Mouse (Mus musculus): ENCODE measurements around the gene Grap. TPM values are rescaled to one million over a fixed set of nuclear protein-coding genes. Genes with fewer than 3 reads are reported as not detected.
A peak's percentile ranks its signal among the peaks of the same experiment; 100 is the strongest.

Grap gene
- polyA plus RNA-seq, 2 experiments, result 1.6 to 2.1 TPM

- ATAC-seq (ENCODE audit: insufficient read depth), result no peak
- no peak for TF ChIP-seq EP300 (IDR thresholded peaks at IDR 0.05; ENCODE audit: low read depth)
- TF ChIP-seq CTCF (IDR thresholded peaks at IDR 0.05; ENCODE audit: low read depth), result no peak
- Histone ChIP-seq H3K9me3 (ENCODE audit: control insufficient read depth, low read length) (no peaks in the 10 kb centered on the region), H3K27me3 (ENCODE audit: control insufficient read depth, insufficient read depth, low read length) (no peaks in the 10 kb centered on the region), H3K4me3 (ENCODE audit: insufficient read depth in 1 of 2, low read depth in 2 of 2, low read length in 2 of 2) (no peak overlapping the region), H3K9ac (replicated peaks) (no peak overlapping the region), H3K27ac (no peak overlapping the region), H3K36me3 (replicated peaks; ENCODE audit: control insufficient read depth, insufficient read depth, low read depth) (no peaks in the 10 kb centered on the region), H3K4me1 (replicated peaks; ENCODE audit: control insufficient read depth in 2 of 2, insufficient read depth in 2 of 2, low read length in 1 of 2) (no peaks in the 10 kb centered on the region), H3K4me2 (ENCODE audit: low read depth) (no peak overlapping the region)
- WGBS (ENCODE audit: insufficient replicate concordance), result 63% methylated on average over 5 of the region's 5 CpGs
- no peak for DNase-seq (ENCODE audit: low read depth in 3 of 3, low spot score in 3 of 3)
Observed at GRCm38 (mm10) chr11:61662189-61662588, 9.1 kb downstream of the Grap start.

GRCm38 (mm10) chr11:61665401-61665800, 12.3 kb downstream of the Grap start:
- ATAC-seq (ENCODE audit: insufficient read depth) (no peak), DNase-seq (ENCODE audit: low read depth in 3 of 3, low spot score in 3 of 3) (no peak)
- TF ChIP-seq EP300 (IDR thresholded peaks at IDR 0.05; ENCODE audit: low read depth), result no peak
- TF ChIP-seq CTCF (IDR thresholded peaks at IDR 0.05; ENCODE audit: low read depth), result no peak
- H3K4me2 ChIP-seq (ENCODE audit: low read depth), result no peak overlapping the region
- H3K36me3 ChIP-seq (replicated peaks; ENCODE audit: control insufficient read depth, insufficient read depth, low read depth), result no peaks in the 10 kb centered on the region
- no peaks in the 10 kb centered on the region for H3K9me3 ChIP-seq (ENCODE audit: control insufficient read depth, low read length)
- H3K4me3 ChIP-seq (ENCODE audit: insufficient read depth in 1 of 2, low read depth in 2 of 2, low read length in 2 of 2), result no peak overlapping the region
- H3K9ac ChIP-seq (replicated peaks), result no peak overlapping the region
- H3K27me3 ChIP-seq (ENCODE audit: control insufficient read depth, insufficient read depth, low read length), result no peaks in the 10 kb centered on the region
- no peaks in the 10 kb centered on the region for H3K4me1 ChIP-seq (replicated peaks; ENCODE audit: control insufficient read depth in 2 of 2, insufficient read depth in 2 of 2, low read length in 1 of 2)
- H3K27ac ChIP-seq, result no peak overlapping the region
- WGBS (ENCODE audit: insufficient replicate concordance), result 67% methylated on average over 4 of the region's 4 CpGs

- ATAC-seq (ENCODE audit: insufficient read depth) (no peak), DNase-seq (ENCODE audit: low read depth in 3 of 3, low spot score in 3 of 3) (no peak)
- no peak overlapping the region for H3K27ac ChIP-seq
- no peaks in the 10 kb centered on the region for H3K36me3 ChIP-seq (replicated peaks; ENCODE audit: control insufficient read depth, insufficient read depth, low read depth)
- H3K9me3 ChIP-seq (ENCODE audit: control insufficient read depth, low read length), result no peaks in the 10 kb centered on the region
- no peak overlapping the region for H3K4me2 ChIP-seq (ENCODE audit: low read depth)
- no peak overlapping the region for H3K9ac ChIP-seq (replicated peaks)
- 44% methylated on average over 7 of the region's 7 CpGs for WGBS (ENCODE audit: insufficient replicate concordance)
- no peak overlapping the region for H3K4me3 ChIP-seq (ENCODE audit: insufficient read depth in 1 of 2, low read depth in 2 of 2, low read length in 2 of 2)
- no peaks in the 10 kb centered on the region for H3K27me3 ChIP-seq (ENCODE audit: control insufficient read depth, insufficient read depth, low read length)
- TF ChIP-seq CTCF (IDR thresholded peaks at IDR 0.05; ENCODE audit: low read depth) (peak; percentile 91), EP300 (IDR thresholded peaks at IDR 0.05; ENCODE audit: low read depth) (no peak)
- H3K4me1 ChIP-seq (replicated peaks; ENCODE audit: control insufficient read depth in 2 of 2, insufficient read depth in 2 of 2, low read length in 1 of 2), result no peaks in the 10 kb centered on the region
Observed at GRCm38 (mm10) chr11:61665991-61666799, 13.1 kb downstream of the Grap start.

- TF ChIP-seq EP300 (IDR thresholded peaks at IDR 0.05; ENCODE audit: low read depth) (no peak), CTCF (IDR thresholded peaks at IDR 0.05; ENCODE audit: low read depth) (no peak)
- H3K36me3 ChIP-seq (replicated peaks; ENCODE audit: control insufficient read depth, insufficient read depth, low read depth), result no peaks in the 10 kb centered on the region
- H3K4me3 ChIP-seq (ENCODE audit: insufficient read depth in 1 of 2, low read depth in 2 of 2, low read length in 2 of 2), result no peak overlapping the region
- H3K27ac ChIP-seq, result no peak overlapping the region
- H3K9ac ChIP-seq (replicated peaks), result no peak overlapping the region
- ATAC-seq (ENCODE audit: insufficient read depth) (no peak), DNase-seq (ENCODE audit: low read depth in 3 of 3, low spot score in 3 of 3) (no peak)
- H3K4me1 ChIP-seq (replicated peaks; ENCODE audit: control insufficient read depth in 2 of 2, insufficient read depth in 2 of 2, low read length in 1 of 2), result no peaks in the 10 kb centered on the region
- no peaks in the 10 kb centered on the region for H3K9me3 ChIP-seq (ENCODE audit: control insufficient read depth, low read length)
- H3K27me3 ChIP-seq (ENCODE audit: control insufficient read depth, insufficient read depth, low read length), result no peaks in the 10 kb centered on the region
- no peak overlapping the region for H3K4me2 ChIP-seq (ENCODE audit: low read depth)
- 74% methylated on average over 5 of the region's 5 CpGs for WGBS (ENCODE audit: insufficient replicate concordance)
Observed at GRCm38 (mm10) chr11:61667248-61667647, 14.2 kb downstream of the Grap start.

GRCm38 (mm10) chr11:61667782-61668181, 14.7 kb downstream of the Grap start:
- Histone ChIP-seq H3K9ac (replicated peaks) (no peak overlapping the region), H3K4me3 (ENCODE audit: insufficient read depth in 1 of 2, low read depth in 2 of 2, low read length in 2 of 2) (no peak overlapping the region), H3K4me2 (ENCODE audit: low read depth) (no peak overlapping the region), H3K27me3 (ENCODE audit: control insufficient read depth, insufficient read depth, low read length) (no peaks in the 10 kb centered on the region), H3K9me3 (ENCODE audit: control insufficient read depth, low read length) (no peaks in the 10 kb centered on the region), H3K36me3 (replicated peaks; ENCODE audit: control insufficient read depth, insufficient read depth, low read depth) (no peaks in the 10 kb centered on the region), H3K27ac (no peak overlapping the region), H3K4me1 (replicated peaks; ENCODE audit: control insufficient read depth in 2 of 2, insufficient read depth in 2 of 2, low read length in 1 of 2) (no peaks in the 10 kb centered on the region)
- WGBS (ENCODE audit: insufficient replicate concordance), result 73% methylated on average over 5 of the region's 5 CpGs
- DNase-seq (ENCODE audit: low read depth in 3 of 3, low spot score in 3 of 3), result no peak
- TF ChIP-seq EP300 (IDR thresholded peaks at IDR 0.05; ENCODE audit: low read depth) (no peak), CTCF (IDR thresholded peaks at IDR 0.05; ENCODE audit: low read depth) (no peak)
- no peak for ATAC-seq (ENCODE audit: insufficient read depth)
